Mouse (Mus musculus): ENCODE measurements around the gene Tmx2.
A peak's percentile ranks its signal among the peaks of the same experiment; 100 is the strongest.
"Not testable (repeated sequence)": the region's sequence is repeated elsewhere in the genome, so short reads cannot be mapped to it uniquely, and the experiment has no call there.

The Tmx2 gene

GRCm38 (mm10) chr2:84682605-84683183, 3.8 kb upstream of the Tmx2 start:
- DNase-seq, result no peak

- peak; percentile 99 for DNase-seq
Measured at GRCm38 (mm10) chr2:84677968-84678880, 716 bp downstream of the Tmx2 start, which contains the start of the genes Gm28635 and Med19. TSS of gene Gm28635 (minus strand) at chr2:84678041. TSS of gene Med19 (plus strand) at chr2:84678402.

GRCm38 (mm10) chr2:84677270-84677967, 1.5 kb downstream of the Tmx2 start:
- peak; percentile 56 for DNase-seq

GRCm38 (mm10) chr2:84671535-84671934, 7.4 kb downstream of the Tmx2 start:
- not testable (repeated sequence) for DNase-seq

GRCm38 (mm10) chr2:84670569-84670933, 8.4 kb downstream of the Tmx2 start, which contains the start of gene Selenoh:
TSS of gene Selenoh (minus strand) at chr2:84670770.
- DNase-seq, result peak; percentile 97

- DNase-seq, result peak; percentile 69
Measured at GRCm38 (mm10) chr2:84669828-84670568, 8.9 kb downstream of the Tmx2 start.

- no peak for DNase-seq
Measured at GRCm38 (mm10) chr2:84666081-84666480, 12.9 kb downstream of the Tmx2 start.

- DNase-seq, result peak; percentile 63
Measured at GRCm38 (mm10) chr2:84662866-84663265, 16.1 kb downstream of the Tmx2 start.

GRCm38 (mm10) chr2:84660253-84660652, 18.7 kb downstream of the Tmx2 start:
- DNase-seq, result no peak

- DNase-seq, result no peak
Measured at GRCm38 (mm10) chr2:84658806-84659205, 20.1 kb downstream of the Tmx2 start, which contains the start of gene Btbd18. TSS of gene Btbd18 (plus strand) at chr2:84659079.

- DNase-seq, result no peak
Measured at GRCm38 (mm10) chr2:84655864-84656263, 23.1 kb downstream of the Tmx2 start.

- DNase-seq, result no peak
Measured at GRCm38 (mm10) chr2:84653354-84653753, 25.6 kb downstream of the Tmx2 start.

- peak; percentile 93 for DNase-seq
Measured at GRCm38 (mm10) chr2:84650464-84651195, 28.3 kb downstream of the Tmx2 start, which contains the start of gene Ctnnd1. TSS of gene Ctnnd1 (minus strand) at chr2:84650765.

- DNase-seq, result peak; percentile 42
Measured at GRCm38 (mm10) chr2:84649674-84650073, 29.3 kb downstream of the Tmx2 start.

- DNase-seq, result peak; percentile 46
Measured at GRCm38 (mm10) chr2:84648369-84648768, 30.6 kb downstream of the Tmx2 start.

- DNase-seq, result no peak
Measured at GRCm38 (mm10) chr2:84647051-84647568, 31.8 kb downstream of the Tmx2 start.

- DNase-seq, result no peak
Measured at GRCm38 (mm10) chr2:84646138-84646537, 32.8 kb downstream of the Tmx2 start.

GRCm38 (mm10) chr2:84640833-84641232, 38.1 kb downstream of the Tmx2 start:
- DNase-seq, result no peak

- DNase-seq, result no peak
Measured at GRCm38 (mm10) chr2:84638428-84639220, 40.3 kb downstream of the Tmx2 start.

GRCm38 (mm10) chr2:84637452-84638165, 41.3 kb downstream of the Tmx2 start:
- DNase-seq, result peak; percentile 27
